Mouse (Mus musculus) right cerebral cortex, adult 18-20 months (tissue): ENCODE data around the gene Tmem243.
A peak's percentile ranks its signal among the peaks of the same experiment; 100 is the strongest.

Source experiments
- DNase-seq: peaks from one replicate; pipeline ENCODE4 v3.0.0; 2022; ENCODE audit warnings: mixed read lengths

Tmem243 gene

GRCm38 (mm10) chr5:9100207-9100848, at the start of gene Tmem243:
TSS of gene Tmem243 (plus strand) at chr5:9100668.
- peak; percentile 92 for DNase-seq

GRCm38 (mm10) chr5:9056020-9056660, 44.3 kb upstream of the Tmem243 start:
- DNase-seq = peak; percentile 72

- no peak for DNase-seq
These were observed 43.1 kb upstream of the Tmem243 start for GRCm38 (mm10) chr5:9057277-9057879.

DNA sequence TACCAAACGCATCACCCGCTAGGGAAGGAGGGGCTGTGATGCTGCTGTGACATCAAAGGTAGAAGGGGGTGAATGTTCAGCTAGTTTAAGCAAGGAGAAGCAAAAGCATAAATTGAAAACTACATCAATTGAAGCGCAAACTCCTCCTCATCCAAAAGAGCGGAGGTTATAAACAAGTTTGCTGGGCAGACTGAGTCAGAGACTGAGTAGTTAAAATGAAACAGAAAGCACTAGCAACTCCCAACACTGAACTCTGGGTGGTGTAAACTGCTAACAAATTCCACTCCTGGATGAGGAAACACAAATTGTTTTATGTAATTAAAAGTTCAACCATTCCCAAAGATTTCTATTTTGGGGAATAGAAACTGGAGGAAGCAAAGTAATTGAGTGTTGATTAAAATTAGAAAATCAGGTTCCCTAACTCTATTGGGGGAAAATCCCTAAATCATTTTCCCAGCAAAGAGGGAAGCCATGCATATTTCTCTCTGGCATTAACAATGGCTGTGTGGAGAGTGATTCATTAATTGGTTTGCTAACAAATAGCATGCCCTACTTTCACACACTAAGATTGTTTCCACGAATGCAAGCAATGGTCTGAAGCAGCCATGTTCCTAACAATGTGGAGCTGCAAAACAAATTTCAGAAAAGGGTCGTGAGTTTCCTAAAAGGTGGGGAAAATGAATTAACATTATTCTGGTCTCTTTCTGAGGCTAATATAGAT, 41.0 kb upstream of the Tmem243 start:
- no peak for DNase-seq

GRCm38 (mm10) chr5:9060228-9060627, 40.2 kb upstream of the Tmem243 start:
- no peak for DNase-seq

GRCm38 (mm10) chr5:9064217-9064616, 36.3 kb upstream of the Tmem243 start:
- DNase-seq = no peak

DNA sequence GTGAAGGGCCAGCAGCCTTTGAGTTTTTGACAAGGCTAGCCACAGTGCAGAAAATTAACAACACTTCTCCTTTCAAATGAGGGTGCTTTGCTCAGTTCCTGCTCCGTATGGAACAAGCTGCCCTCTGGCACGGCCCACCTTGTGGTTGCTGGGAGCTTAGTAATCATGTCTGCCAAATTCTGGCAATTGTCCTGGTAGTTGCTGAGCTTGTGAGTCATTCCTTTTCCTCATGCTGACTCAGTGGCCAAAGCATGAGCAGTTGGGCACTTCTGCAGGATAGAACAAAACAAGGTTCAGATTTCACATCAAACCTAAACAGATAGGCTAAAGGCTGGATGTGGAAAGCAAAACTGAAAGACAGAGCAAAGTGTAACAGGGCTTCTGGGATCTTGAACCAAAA, 31.6 kb upstream of the Tmem243 start:
- peak; percentile 57 for DNase-seq

GRCm38 (mm10) chr5:9069599-9070209, 30.8 kb upstream of the Tmem243 start:
- no peak for DNase-seq

DNA sequence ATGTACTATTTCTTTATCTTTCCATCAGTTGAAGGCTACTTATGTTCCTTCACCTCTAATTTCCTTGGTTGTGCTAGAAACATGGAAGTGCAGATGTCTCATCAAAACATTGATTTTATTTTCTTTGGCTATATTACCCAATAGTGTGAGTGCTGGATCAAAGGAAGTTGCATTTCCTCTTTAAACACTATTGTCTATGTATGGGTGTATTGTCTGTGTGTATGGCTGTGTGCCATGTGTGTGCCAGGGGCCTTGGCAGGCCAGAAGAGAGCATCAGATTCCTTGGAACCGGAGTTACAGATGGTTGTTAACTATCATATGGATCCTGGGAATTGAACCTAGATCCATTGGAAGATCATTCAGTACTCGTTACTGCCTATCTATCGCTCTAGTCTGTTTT, 29.1 kb upstream of the Tmem243 start:
- no peak for DNase-seq

GRCm38 (mm10) chr5:9073177-9073854, 27.2 kb upstream of the Tmem243 start:
- DNase-seq = no peak

DNA sequence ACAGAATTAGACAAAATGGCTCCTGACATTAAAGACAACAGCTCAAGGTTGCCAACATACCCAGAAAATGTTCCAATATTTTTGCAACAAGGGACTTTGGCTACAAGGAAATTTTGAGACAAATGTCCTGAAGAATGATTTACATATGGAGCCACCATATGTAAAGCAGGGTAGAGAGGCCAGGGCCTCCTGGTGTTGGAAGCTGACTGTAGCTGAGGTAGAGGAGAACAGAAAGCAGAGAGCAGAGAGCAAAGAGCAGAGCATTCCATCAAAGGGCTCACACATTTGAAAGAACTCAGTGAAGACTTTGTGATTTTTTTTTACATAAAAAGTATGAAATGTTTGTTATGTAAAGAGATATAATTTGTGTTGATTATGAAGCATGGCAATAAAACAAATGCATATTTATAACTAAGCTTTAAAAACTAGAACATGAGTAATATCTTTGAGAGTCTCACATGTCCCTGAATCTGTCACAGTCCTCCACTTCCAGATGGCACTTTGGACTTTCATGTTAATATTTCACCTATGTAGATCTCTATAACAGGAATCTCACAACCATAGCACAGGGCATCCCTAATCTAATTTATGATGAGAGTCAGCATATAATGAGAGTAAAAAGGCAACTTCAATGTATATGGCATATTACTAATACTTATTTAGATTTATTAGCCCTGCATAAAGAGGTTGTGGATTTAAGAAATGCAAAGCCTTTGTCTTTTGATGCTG, 20.5 kb upstream of the Tmem243 start:
- no peak for DNase-seq

GRCm38 (mm10) chr5:9086924-9087719, 13.3 kb upstream of the Tmem243 start:
- no peak for DNase-seq

DNA sequence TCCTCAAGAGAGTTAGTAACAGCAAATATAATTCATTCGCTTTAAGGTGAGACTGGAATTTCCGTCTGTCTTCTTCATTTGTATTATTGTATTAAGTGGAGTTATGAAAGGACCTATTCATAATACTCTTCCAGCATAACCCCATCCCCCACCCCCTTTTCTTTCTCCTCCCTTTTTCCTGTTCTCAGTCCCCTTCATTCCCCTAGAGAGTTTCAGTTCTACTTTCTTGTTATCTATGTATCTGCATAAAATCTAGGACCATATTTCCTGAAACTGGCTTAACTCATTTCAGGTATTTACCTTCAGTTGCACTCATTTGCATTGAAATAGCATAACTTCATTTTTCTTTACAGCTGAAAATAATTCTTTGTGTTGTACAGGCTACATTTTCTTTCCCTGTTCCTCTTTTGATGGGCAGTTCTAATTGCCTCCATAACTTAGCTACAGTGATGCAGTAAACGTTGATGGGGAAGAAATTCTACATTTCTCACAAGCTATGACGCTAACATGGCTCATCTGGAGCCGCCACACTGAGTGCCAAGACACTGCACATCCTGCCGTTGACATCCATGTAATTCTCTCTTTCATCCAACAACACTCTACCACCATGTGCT, 9.9 kb upstream of the Tmem243 start:
- DNase-seq = no peak

GRCm38 (mm10) chr5:9092716-9093115, 7.8 kb upstream of the Tmem243 start:
- DNase-seq = no peak

GRCm38 (mm10) chr5:9093490-9093889, 7.0 kb upstream of the Tmem243 start:
- no peak for DNase-seq

DNA sequence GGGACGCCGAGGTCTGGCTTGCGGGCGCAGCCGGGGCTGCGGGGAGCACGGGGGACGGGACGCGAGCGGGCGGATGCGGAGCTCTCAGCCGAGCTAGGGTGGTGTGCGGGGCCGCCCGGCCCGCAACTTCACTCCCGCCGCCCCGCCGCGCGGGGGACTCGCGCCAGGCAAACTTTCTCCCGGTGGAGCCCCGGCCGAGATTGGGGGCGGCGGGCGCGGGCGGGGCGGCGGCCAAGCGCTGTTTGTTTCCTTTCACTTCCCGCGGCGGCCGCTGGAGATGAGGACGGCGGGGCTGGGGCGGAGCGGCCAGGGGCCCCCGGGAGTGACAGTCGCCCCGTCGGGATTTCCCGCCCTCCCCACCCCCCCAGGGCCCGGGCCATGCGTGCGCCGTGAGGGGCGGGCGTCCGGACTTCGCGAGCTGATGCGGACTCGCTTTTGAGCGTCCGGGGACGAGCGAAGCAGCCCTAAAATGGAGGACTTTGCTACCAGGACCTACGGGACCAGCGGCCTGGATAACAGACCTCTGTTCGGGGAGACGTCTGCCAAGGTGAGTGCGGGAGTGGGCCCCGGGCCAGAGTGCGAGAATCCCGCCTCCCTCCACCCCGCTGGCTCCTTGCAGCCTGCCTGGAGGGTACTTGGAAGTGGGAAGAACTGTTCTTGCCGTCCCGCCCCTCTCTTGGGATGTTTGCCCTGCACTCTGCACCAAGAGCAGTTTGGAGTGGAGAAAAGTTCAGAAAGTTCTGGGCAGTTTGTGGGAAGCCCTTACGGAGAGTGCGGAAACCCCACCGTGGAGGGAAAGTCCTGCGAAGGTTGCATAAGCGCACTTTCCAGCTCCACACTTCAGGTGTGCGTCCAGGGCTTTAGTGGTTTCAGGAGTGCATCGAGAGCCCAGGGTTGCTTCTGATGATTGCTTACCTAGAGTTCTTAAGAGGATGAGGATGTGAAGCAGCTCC, 657 bp downstream of the Tmem243 start:
- no peak for DNase-seq

DNA sequence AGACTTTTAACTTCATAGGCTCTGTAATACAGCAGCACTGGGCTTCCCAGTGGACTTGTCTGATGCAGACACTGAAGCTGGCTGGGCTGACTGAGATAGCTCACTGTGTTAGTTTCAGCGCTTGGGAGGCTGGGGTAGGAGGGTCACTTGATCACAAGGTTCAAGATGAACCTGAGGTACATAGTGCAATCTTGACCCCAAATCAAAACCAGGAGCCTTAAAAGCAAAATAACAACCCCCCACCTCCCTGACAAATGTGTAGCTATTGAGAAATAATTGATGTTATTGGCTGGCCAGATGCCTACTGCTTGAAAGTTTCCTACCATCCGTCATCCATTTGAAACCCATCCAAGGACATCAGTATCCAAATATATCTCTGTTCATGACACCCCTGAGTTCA, 2.2 kb downstream of the Tmem243 start:
- DNase-seq = no peak

GRCm38 (mm10) chr5:9103958-9104357, 3.5 kb downstream of the Tmem243 start:
- no peak for DNase-seq

DNA sequence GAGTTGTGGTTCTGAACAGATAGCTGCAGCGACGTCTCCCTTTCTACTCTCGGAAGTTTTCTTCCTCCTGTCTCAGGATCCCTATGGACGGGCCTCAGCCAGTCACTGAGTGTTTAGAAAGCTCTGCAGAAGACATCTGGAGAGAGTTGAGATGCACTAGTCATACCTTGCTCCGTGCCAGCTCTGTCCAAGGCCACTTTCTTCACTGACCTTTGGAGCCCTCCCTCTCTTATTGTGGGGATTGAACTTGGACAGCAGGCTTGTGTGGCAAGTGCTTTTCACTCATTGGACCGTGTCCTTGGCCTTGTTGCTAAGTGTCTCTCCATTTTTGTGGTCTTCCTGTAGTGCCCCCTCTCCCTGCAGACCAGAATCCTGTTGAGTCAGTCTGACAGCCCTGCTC, 6.3 kb downstream of the Tmem243 start:
- DNase-seq = no peak
